Mouse (Mus musculus) kidney, embryonic 14.5 days (tissue): ENCODE results near the gene Cryba4. TPM values are rescaled to one million over a fixed set of nuclear protein-coding genes. Genes with fewer than 3 reads are reported as not detected.

ENCODE experiments used
- ATAC-seq: fragments of 200-750 bp; cut with Nextera tagmentation; 2 replicates; pipeline ENCODE4 v1.8.0; 2017; ENCODE audit warnings: moderate number of reproducible peaks, mild to moderate bottlenecking, moderate TSS enrichment, moderate library complexity; ENCODE audit not compliant: low FRiP score, low TSS enrichment
- H3K27ac ChIP-seq: fragments of 300-500 bp; sonication (generic); 2 replicates; pipeline ENCODE4 v1.5.1; 2014; ENCODE audit warnings: low read depth, mild to moderate bottlenecking, low read length, moderate library complexity, mixed read lengths
- H3K27me3 ChIP-seq: fragments of 300-500 bp; sonication (generic); 2 replicates; pipeline ENCODE4 v1.6.1; 2014; ENCODE audit warnings: mild to moderate bottlenecking, low read length; ENCODE audit not compliant: control insufficient read depth, insufficient read depth
- H3K36me3 ChIP-seq: fragments of 300-500 bp; sonication (generic); 2 replicates; pipeline ENCODE4 v1.6.1; 2014; ENCODE audit warnings: low read length, mixed read lengths; ENCODE audit not compliant: control insufficient read depth, insufficient read depth
- H3K4me1 ChIP-seq: fragments of 300-500 bp; sonication (generic); 2 replicates; pipeline ENCODE4 v1.6.1; 2014; ENCODE audit warnings: low read length, mixed read lengths; ENCODE audit not compliant: control insufficient read depth, insufficient read depth
- H3K4me2 ChIP-seq: fragments of 300-500 bp; sonication (generic); replicated peaks from 2 replicates; pipeline ENCODE4 v1.6.1; 2014; ENCODE audit warnings: low read depth, mild to moderate bottlenecking, low read length
- H3K4me3 ChIP-seq: fragments of 300-500 bp; sonication (generic); 2 replicates; pipeline ENCODE4 v1.5.1; 2014; ENCODE audit warnings: mild to moderate bottlenecking, low read length
- H3K9ac ChIP-seq: fragments of 300-500 bp; sonication (generic); 2 replicates; pipeline ENCODE4 v1.6.1; 2014; ENCODE audit warnings: low read depth, mild to moderate bottlenecking, low read length, moderate library complexity
- H3K9me3 ChIP-seq: fragments of 300-500 bp; sonication (generic); 2 replicates; pipeline ENCODE4 v1.6.1; 2016; ENCODE audit warnings: low read length; ENCODE audit not compliant: control insufficient read depth
- WGBS: fragments of 180-500 bp; shearing (Covaris S2); extraction: QIAGEN DNeasy Blood & Tissue Kit; methylation state at CpG from one replicate; pipeline ENCODE4 v1.1.7; 2014; 5-methylcytosine and 5-hydroxymethylcytosine counted together
- polyA plus RNA-seq: library from polyadenylated mRNA; unstranded; fragments of >200 nt; fragmentation: Nextera tagmentation; extraction: Ambion mirVana; gene quantifications from 2 replicates; pipeline ENCODE4 v1.2.1, GENCODE M21; 2014

Gene Cryba4
- polyA plus RNA-seq, 1 experiment from 2014 or later, result 0.83 TPM

DNA sequence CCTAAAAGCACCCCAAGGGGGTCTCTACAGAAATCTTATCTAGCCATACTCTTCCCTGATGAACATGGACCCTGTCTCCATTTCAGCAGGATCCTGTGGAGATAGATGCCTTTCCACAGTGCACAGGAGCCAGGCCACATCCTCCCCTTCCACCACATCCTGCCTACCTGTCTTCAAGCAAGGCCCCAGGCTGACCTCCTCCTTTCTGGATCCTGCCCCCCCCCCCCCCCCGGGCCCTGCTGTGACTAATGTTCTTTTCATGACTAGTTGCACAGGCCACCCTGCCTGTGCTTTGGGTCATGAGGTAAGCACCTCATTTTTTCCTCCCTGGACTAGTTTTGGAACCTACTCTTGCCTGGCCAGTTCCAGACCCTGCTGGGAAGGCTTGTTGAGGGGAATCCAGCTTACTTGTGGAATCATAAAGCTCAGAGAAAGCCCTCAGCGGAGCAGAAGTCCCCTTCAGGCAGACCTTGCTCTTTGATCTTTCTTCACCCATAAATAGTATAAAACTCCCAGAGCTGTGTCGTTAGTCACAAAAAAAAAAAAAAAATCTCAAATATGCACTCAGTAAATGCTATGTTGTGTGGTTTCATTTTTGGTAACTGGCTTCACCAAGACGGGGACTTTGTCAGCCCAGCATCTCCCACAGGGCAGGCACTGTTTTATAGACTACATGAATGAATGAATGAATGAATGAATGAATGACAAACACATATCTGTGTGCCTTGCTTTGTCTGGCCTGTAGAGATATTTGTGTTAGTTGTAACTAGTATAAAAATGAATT, 22.9 kb upstream of the Cryba4 start:
- Histone ChIP-seq H3K4me1 (peaks cover 38% of the 10 kb centered on the region; the same call in 1 of the 2 replicates), H3K4me2 (peak overlapping the region; percentile 60; the same call in 1 of the 2 replicates), H3K4me3 (peak overlapping the region; percentile 55; the same call in 1 of the 2 replicates), H3K36me3 (no peaks in the 10 kb centered on the region), H3K27me3 (no peaks in the 10 kb centered on the region), H3K27ac (no peak overlapping the region), H3K9ac (peak overlapping the region; percentile 23; the same call in 1 of the 2 replicates), H3K9me3 (no peaks in the 10 kb centered on the region)
- ATAC-seq, result no peak
- 31% methylated on average over 4 of the region's 4 CpGs for WGBS

DNA sequence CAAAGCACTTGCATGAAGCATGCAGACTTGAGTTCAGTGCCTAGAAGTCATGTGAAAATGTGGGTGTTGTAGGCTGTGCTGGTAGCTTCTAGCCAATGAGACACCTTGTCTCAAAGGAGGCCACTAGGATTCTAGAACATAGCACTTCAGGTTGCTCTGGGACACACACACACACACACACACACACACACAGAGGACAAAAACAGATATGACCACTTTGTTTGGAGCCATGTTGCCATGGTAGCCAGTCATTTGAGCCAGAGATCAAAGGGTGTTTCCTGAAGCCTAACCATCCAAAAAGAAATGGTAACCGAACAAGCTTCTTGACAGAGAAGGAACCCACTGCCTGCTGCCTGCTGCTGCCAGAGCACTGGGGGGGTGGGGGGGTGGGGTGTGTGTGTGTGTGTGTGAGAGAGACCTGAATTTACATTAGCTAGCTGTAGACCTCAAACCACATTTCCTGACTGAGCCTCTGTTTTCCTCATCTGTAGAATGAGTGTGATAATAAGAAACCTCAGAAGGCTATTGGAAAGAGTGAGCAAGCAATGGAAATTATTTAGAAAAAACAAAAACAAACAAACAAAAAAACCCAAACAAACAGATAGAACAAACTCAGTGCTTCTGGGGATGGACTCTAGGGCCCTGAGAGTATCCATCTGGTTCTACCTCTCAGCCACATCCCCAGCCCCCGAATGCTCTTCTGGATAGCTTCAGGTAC, 21.6 kb upstream of the Cryba4 start:
- no peak for ATAC-seq
- H3K4me3 ChIP-seq, result no peak overlapping the region
- 32% methylated on average over 2 of the region's 2 CpGs for WGBS
- H3K27ac ChIP-seq, result no peak overlapping the region
- H3K27me3 ChIP-seq, result no peaks in the 10 kb centered on the region
- H3K36me3 ChIP-seq, result no peaks in the 10 kb centered on the region
- H3K4me2 ChIP-seq, result no peak overlapping the region
- peaks cover 34% of the 10 kb centered on the region; the same call in 1 of the 2 replicates for H3K4me1 ChIP-seq
- H3K9ac ChIP-seq, result no peak overlapping the region
- H3K9me3 ChIP-seq, result no peaks in the 10 kb centered on the region

DNA sequence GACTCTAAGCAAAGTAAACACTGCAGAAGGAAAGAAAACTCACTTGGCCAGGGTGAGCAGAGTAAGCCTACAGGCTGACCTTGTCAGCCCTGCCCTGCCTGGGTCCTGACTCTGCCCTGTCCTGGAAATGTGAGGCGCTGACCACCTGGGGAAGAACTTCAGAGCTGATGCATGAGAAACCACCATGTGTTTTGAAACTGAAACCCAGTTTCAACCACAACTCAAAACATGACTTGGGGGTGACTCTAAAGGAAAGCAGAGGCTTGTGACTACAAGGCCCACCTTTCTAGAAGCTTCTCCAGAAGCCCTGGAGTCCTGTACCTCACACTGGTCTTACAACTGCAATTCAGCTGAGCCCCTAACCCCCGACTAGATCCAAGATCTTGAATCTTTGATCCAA, 20.6 kb upstream of the Cryba4 start:
- H3K27me3 ChIP-seq, result no peaks in the 10 kb centered on the region; the same call in 1 of the 2 replicates
- WGBS, result 65% methylated on average over 2 of the region's 2 CpGs
- H3K36me3 ChIP-seq, result no peaks in the 10 kb centered on the region
- H3K9ac ChIP-seq, result no peak overlapping the region
- no peak overlapping the region for H3K4me3 ChIP-seq
- no peak overlapping the region for H3K4me2 ChIP-seq
- ATAC-seq, result no peak
- H3K4me1 ChIP-seq, result peaks cover 34% of the 10 kb centered on the region; the same call in 1 of the 2 replicates
- no peak overlapping the region for H3K27ac ChIP-seq
- no peaks in the 10 kb centered on the region for H3K9me3 ChIP-seq

DNA sequence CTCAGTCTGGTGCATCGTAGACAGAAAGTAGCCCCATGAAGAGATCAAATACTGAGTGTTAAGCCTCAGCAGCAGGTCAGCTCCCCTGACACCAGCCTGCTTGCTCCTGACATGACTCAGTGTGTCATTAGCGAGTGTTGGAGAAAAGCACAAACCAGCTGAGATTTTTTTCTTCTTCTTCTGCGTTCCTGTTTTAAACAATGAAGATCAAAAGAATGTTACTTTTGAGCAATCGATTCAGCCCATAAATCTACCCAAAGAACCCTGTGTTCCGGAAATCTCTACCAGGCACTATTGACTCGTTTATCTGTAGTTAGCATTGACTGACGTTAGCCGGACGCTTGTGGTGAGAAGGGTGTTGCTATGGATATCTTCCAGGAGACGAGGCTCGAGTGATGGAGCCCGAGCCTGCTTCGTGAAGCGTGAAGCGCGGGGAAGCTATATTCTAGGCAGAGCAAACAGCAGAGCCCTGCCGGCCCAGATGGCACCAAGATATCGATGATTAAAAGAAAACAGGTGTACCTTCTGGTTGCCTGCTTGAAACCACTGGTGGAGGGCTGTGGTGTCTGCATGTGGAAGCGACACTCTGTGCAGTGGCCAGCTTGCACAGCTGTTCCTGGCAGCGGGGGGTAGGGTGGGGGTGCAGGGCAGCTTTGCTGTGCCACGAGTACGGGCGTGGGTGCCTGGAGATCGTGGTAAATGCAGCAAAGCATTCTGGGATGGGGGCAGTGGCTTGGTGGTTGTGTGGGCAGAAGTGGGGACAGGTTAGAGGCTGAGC, 18.6 kb upstream of the Cryba4 start:
- Histone ChIP-seq H3K4me2 (no peak overlapping the region), H3K27me3 (no peaks in the 10 kb centered on the region; the same call in none of the 2 replicates), H3K4me1 (peaks cover 27% of the 10 kb centered on the region; the same call in 1 of the 2 replicates), H3K36me3 (no peaks in the 10 kb centered on the region), H3K9me3 (no peaks in the 10 kb centered on the region), H3K27ac (no peak overlapping the region), H3K4me3 (no peak overlapping the region), H3K9ac (no peak overlapping the region)
- 0 out of 2 replicates have a peak, but pooled peaks have one; percentile 32 for ATAC-seq
- 40% methylated on average over 24 of the region's 24 CpGs for WGBS

DNA sequence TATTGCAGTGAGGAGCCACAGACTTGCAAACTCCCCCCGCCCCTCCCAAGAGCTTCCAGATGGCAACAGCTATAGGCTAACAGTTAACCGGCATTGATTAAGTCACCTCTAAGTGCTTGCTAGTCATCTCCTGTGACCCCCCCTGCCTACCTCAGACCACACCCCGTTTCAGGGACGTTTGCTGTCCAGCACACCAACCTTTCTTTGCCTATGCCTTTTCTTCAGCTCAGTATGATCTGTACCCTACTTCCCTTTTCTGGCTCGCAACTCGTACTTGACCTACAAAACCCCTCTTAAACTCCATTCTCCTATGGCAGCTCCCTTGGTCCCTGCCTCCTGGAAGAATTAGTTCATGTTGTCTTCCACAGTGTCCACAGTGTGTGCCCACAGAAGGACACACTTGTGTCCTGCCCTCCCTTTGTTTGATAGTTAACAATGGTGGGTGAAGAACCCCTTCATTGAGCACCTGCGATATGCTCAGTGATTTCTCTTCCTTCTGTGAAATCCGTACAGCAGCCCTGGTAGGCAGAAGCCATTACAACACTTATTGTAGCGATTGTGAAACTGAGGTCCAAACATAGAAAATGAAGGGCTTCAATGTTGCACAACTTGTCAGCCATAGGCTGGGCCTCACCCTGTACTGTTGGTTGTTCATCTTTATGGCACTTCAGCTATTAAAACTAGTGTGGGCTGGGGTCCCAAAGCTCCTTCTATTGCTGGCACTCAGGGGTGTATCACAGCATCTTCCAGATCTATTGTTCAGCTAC, 13.9 kb upstream of the Cryba4 start:
- no peak for ATAC-seq
- H3K27ac ChIP-seq, result no peak overlapping the region

DNA sequence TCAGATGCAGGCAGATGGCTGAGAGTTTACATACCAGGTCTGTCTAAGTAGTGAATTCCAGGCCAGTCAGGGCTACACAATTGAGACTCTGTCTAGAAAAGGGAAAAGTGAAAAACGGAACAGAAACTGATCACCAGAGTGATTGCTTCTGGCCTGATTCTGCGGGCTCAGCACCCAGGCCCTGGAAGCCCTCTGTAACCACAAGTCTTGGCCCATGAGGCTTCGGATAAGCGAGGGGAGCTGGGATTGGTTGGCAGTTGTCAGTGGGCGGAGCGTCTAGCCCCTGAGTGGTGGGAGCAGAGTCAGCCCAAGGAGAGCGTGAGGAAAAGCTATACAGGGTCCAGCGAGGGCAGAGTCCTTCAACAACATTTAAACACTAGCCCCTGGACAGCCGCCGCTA, 13.2 kb upstream of the Cryba4 start:
- Histone ChIP-seq H3K9me3 (no peaks in the 10 kb centered on the region), H3K27me3 (no peaks in the 10 kb centered on the region; the same call in none of the 2 replicates), H3K4me3 (no peak overlapping the region), H3K9ac (no peak overlapping the region), H3K4me2 (peak overlapping the region; percentile 29), H3K27ac (no peak overlapping the region), H3K4me1 (peaks cover 14% of the 10 kb centered on the region; the same call in 1 of the 2 replicates), H3K36me3 (no peaks in the 10 kb centered on the region)
- 9% methylated on average over 10 of the region's 10 CpGs for WGBS
- 0 out of 2 replicates have a peak, but pooled peaks have one; percentile 73 for ATAC-seq

More for the DNA sequence above, 13.9 kb upstream of the Cryba4 start:
- 59% methylated on average over 9 of the region's 9 CpGs for WGBS
- Histone ChIP-seq H3K4me3 (no peak overlapping the region), H3K9me3 (no peaks in the 10 kb centered on the region), H3K36me3 (no peaks in the 10 kb centered on the region), H3K27me3 (no peaks in the 10 kb centered on the region; the same call in none of the 2 replicates), H3K4me1 (peaks cover 18% of the 10 kb centered on the region), H3K9ac (no peak overlapping the region), H3K4me2 (peak overlapping the region; percentile 29)

DNA sequence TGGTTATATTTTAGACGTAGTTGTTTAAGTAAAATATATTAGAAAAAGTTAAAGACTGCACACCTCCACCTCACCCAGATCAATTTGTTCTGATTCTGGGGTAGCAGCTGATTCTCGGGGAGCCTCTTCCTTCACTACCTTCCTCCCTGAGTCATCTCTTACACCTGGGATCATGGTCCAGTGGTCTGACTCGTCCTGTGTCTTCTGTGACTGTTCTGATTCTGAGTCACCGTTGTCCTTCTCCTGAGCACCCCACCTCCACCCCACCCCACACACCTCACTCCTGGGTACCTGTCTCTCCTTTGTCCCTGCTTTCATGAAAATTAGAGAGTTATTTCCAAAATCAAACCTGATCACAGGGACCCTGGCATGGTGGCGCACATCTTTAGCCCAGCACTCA, 12.8 kb upstream of the Cryba4 start:
- H3K9me3 ChIP-seq, result no peaks in the 10 kb centered on the region
- WGBS, result 89% methylated on average over 5 of the region's 5 CpGs
- ATAC-seq, result no peak
- no peaks in the 10 kb centered on the region for H3K36me3 ChIP-seq
- no peak overlapping the region for H3K9ac ChIP-seq
- H3K4me1 ChIP-seq, result peaks cover 14% of the 10 kb centered on the region; the same call in 1 of the 2 replicates
- H3K27me3 ChIP-seq, result no peaks in the 10 kb centered on the region; the same call in none of the 2 replicates
- no peak overlapping the region for H3K27ac ChIP-seq
- no peak overlapping the region for H3K4me3 ChIP-seq
- H3K4me2 ChIP-seq, result no peak overlapping the region

DNA sequence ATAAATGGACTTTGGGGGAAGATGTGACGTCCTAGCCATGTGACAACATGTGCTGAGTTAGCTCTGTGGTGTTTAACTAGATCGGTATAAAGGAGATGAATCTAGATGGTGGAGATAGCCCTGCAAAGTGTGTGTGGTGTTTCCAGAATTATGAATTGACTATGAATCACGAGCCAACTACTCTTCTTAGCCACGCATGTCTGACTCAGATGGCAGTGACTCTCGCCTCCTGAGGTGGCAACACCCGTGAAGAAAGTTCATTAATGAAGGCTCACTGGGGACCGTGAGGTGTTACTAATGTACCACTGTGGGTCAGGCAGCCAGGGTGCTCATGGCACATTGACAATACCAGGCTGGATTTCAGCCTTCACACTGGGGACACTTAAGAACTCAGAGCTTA, 11.8 kb upstream of the Cryba4 start:
- Histone ChIP-seq H3K4me1 (peaks cover 9% of the 10 kb centered on the region; the same call in 1 of the 2 replicates), H3K36me3 (no peaks in the 10 kb centered on the region), H3K4me3 (no peak overlapping the region), H3K27me3 (no peaks in the 10 kb centered on the region; the same call in none of the 2 replicates), H3K9me3 (no peaks in the 10 kb centered on the region), H3K27ac (no peak overlapping the region), H3K4me2 (no peak overlapping the region), H3K9ac (no peak overlapping the region)
- 82% methylated on average over 7 of the region's 7 CpGs for WGBS
- ATAC-seq, result no peak
